Mouse (Mus musculus) left cerebral cortex, adult 2 months (tissue): ENCODE measurements around the gene Sspn. TPM values are rescaled to one million over a fixed set of nuclear protein-coding genes. Genes with fewer than 3 reads are reported as not detected.

Experiments used
- DNase-seq, 2 experiments: peaks; one replicate each; pipeline ENCODE4 v3.0.0; 2021 to 2022; ENCODE audit warnings: low spot score in 2 of 2, mixed read lengths in 1 of 2; ENCODE audit errors: extremely low spot score in 1 of 2
- H3K27ac ChIP-seq: fragments of 200-600 bp; 2 replicates; pipeline ENCODE4 v1.8.1; 2022
- H3K4me3 ChIP-seq: fragments of 200-600 bp; 2 replicates; pipeline ENCODE4 v1.8.1; 2022
- CTCF ChIP-seq: fragments of 200-600 bp; IDR thresholded peaks from 2 replicates; pipeline ENCODE4 v1.8.1; 2022; ENCODE audit warnings: antibody characterized with exemption, mild to moderate bottlenecking, moderate library complexity
- intact Hi-C: fragments of 180-260 bp; cut with DNase I; formaldehyde crosslinking; loops from one replicate; pipeline ENCODE4 v1.15.1; 2025
- total RNA-seq, 2 experiments: library from RNA; stranded (reverse); gene quantifications; 2 replicates each; pipeline ENCODE4 v1.2.3; 2021

Sspn gene
- total RNA-seq, 2 experiments from 2014 or later: 3.2 to 3.9 TPM

DNA sequence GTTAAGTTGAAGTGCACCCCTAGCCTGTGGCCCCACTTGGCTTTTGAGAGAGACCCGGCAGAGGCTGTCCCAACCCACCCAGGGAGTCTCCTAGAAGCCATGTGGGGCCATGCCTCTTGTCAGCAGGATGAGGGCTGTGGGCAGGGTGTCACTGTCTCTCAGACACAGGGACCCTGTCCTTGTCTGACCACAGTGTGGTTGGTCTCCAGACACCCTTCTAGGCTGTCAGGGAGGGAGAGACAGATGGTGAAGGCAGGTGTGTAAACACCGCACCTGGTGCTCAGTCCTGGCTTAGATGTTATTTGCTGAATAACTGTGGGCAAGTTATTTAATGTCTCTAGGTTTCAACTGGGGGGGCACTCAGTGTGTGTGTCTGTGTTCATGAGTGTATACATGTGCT, 4.5 kb downstream of the Sspn start:
- intact Hi-C loops: loop anchor here (2.0 kb wide), 1 partner anchor 69 kb away; no protein-coding TSS in a partner anchor
- no peak for DNase-seq
- Histone ChIP-seq H3K27ac (no peak overlapping the region), H3K4me3 (no peak overlapping the region)
- TF ChIP-seq CTCF: no peak

- intact Hi-C loops: no loop called here
- no peak overlapping the region for H3K4me3 ChIP-seq
- TF ChIP-seq CTCF: no peak
- H3K27ac ChIP-seq: no peak overlapping the region
- DNase-seq: no peak
Observed at GRCm38 (mm10) chr6:145936511-145936910, 5.1 kb downstream of the Sspn start.

- no peak for TF ChIP-seq CTCF
- intact Hi-C loops: no loop called here
- no peak for DNase-seq
- H3K27ac ChIP-seq: no peak overlapping the region
- no peak overlapping the region for H3K4me3 ChIP-seq
Observed at GRCm38 (mm10) chr6:145940852-145941251, 9.4 kb downstream of the Sspn start.

DNA sequence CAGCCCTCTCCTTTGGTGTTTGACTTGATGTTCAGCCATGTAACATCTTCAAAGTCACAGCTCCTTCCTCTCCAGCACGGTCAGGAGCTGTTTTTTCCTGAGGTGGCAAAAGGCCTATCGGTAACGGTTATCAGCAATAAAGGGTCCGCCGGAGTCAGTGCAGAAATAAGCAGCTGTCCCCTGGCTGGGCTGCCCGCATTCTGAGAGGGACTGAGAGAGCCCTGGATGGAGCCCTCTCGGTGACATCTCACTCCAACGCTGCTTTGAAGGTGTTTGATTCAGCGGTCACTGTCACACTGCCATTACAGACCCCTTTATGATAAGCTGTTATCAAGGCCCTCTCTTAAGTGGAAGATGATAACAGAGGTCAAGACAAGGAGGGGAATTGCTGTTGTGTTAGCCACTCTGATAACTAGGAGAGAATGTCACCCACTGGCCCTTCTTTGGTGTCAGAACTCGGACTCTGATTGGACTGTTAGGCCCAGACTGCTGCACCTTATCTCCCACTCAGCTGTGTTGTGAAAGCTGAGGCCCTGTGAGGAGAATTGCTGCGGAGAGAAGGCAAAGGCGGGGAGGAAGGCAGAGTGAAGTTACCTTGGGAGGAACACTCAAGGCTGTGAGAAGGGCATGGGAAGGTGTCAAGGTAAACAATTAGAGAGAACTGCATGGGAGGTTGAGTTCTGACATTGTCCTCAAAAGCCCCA, 11.0 kb downstream of the Sspn start:
- intact Hi-C loops: no loop called here
- TF ChIP-seq CTCF: no peak
- no peak for DNase-seq
- no peak overlapping the region for H3K4me3 ChIP-seq
- no peak overlapping the region for H3K27ac ChIP-seq

DNA sequence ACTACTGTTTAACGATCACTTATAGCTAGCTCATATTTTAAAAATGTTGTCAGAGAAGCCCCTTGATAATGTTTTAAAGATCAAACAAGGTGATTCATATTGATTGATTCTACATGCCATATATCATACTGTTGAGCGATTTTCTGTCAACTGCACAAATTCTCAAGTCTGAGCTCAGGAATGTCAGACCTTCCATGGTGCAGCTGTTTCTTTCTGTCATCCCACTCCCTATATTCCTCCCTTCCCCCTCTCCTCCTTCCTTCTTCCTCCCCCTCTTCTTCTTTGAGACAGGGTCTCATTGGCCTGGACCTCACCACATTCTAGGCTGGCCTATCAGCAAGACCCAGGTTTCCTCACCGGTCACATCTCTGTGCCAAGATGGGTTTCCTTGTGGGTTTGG, 12.0 kb downstream of the Sspn start:
- Histone ChIP-seq H3K27ac (no peak overlapping the region), H3K4me3 (no peak overlapping the region)
- DNase-seq: no peak
- intact Hi-C loops: no loop called here
- TF ChIP-seq CTCF: no peak

GRCm38 (mm10) chr6:145945700-145946344, 14.4 kb downstream of the Sspn start:
- intact Hi-C loops: no loop called here
- Histone ChIP-seq H3K27ac (no peak overlapping the region), H3K4me3 (no peak overlapping the region)
- DNase-seq: no peak
- no peak for TF ChIP-seq CTCF

DNA sequence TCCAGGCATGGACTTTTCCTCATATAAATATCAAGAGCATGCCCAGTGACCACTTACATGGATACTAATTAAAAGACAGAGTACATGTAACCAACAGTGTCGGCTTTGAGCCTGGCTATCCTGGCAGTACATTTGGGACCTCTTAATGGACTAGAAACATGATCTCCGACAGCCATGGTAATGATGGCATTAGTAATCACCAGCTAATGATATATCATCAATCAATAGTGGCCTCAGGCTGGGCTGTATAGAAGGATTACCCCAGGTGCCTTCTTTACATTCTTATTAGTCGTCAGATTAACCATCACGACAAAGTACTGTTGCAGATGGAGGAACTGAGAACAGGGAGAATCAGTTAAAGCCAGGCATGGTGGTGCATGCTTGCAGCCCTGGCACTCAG, 17.6 kb downstream of the Sspn start:
- no peak for TF ChIP-seq CTCF
- Histone ChIP-seq H3K27ac (no peak overlapping the region), H3K4me3 (no peak overlapping the region)
- intact Hi-C loops: no loop called here
- no peak for DNase-seq

GRCm38 (mm10) chr6:145950626-145951025, 19.2 kb downstream of the Sspn start:
- no peak overlapping the region for H3K4me3 ChIP-seq
- no peak for DNase-seq
- H3K27ac ChIP-seq: no peak overlapping the region
- TF ChIP-seq CTCF: no peak
- intact Hi-C loops: no loop called here

- DNase-seq: no peak
- Histone ChIP-seq H3K27ac (no peak overlapping the region), H3K4me3 (no peak overlapping the region)
- TF ChIP-seq CTCF: no peak
- intact Hi-C loops: no loop called here
Observed at GRCm38 (mm10) chr6:145952594-145952993, 21.2 kb downstream of the Sspn start.

- no peak overlapping the region for H3K4me3 ChIP-seq
- intact Hi-C loops: no loop called here
Observed at GRCm38 (mm10) chr6:145953121-145953896, 21.9 kb downstream of the Sspn start.

DNA sequence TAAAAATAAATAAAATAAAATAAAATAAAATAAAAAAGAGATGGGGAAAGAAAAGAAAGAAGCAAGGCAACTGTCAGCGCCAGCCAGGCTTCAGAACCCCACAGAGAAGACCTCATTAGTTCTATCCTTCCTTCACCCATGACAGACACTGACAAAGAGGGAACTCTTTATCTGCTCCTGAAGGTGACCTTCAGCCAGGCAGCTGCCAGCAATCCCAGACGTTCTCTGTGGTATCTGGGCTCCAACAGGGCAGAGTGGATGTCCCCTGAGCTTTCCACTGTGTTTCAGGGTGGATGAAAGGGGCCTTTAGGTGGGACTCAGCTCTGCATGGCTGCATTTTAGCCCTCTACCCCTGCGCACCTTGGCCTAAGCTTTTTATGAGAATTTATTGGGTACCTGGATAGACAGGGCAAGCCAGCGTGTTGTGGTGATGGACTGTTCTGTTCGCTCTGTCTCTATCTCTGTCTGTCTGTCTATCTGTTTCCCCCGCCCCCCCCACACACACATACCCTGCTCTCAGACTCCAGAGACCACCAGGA, 26.1 kb downstream of the Sspn start:
- intact Hi-C loops: no loop called here

More at GRCm38 (mm10) chr6:145953121-145953896, 21.9 kb downstream of the Sspn start:
- no peak for DNase-seq
- TF ChIP-seq CTCF: no peak
- H3K27ac ChIP-seq: no peak overlapping the region

DNA sequence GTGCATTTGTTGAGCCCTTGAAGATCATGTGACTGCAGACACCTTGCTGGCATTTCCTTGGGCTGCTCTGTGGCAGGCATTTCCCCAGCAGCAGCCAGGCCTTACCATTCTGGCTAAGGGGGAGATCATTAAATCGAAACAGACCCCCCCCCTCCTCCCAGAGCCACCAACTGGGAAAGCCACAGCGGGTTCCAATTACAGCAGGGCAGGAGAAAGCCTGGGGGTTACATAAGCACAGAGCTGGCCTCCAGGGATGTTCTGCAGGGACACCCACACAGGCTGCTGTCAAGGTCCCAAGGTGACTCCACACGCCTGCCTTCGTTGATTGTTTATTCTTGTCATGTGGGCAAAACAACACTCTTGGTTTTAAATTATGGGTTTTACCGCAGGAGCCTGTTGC, 26.6 kb downstream of the Sspn start:
- DNase-seq: no peak
- H3K27ac ChIP-seq: no peak overlapping the region
- no peak overlapping the region for H3K4me3 ChIP-seq
- intact Hi-C loops: no loop called here
- no peak for TF ChIP-seq CTCF

More for the DNA sequence above, 26.1 kb downstream of the Sspn start:
- Histone ChIP-seq H3K27ac (no peak overlapping the region), H3K4me3 (no peak overlapping the region)
- no peak for TF ChIP-seq CTCF
- DNase-seq: no peak
